Mouse (Mus musculus): ENCODE measurements at regions not wholly inside any gene's neighbourhood (a gene's known extent, or its start where the extent isn't known, plus 50 kb on each side); places are given as distances from the start of the nearest gene placed in this dataset.

GRCm38 (mm10) chr5:113436987-113437386 is 53.1 kb upstream of the Wscd2 start:
- Histone ChIP-seq H3K27ac (ENCODE audit: insufficient read depth, low read depth) (no peak overlapping the region), H3K9me3 (replicated peaks; ENCODE audit: low read length) (no peaks in the 10 kb centered on the region), H3K4me2 (ENCODE audit: insufficient read depth, low read depth, poor library complexity, severe bottlenecking) (no peak overlapping the region), H3K4me1 (ENCODE audit: control insufficient read depth in 1 of 2, insufficient read depth in 2 of 2) (peaks cover 0 to 9% of the 10 kb centered on the region in 2 experiments; a peak in 2 of 4 replicates), H3K79me2 (replicated peaks; ENCODE audit: control insufficient read depth, extremely low read depth, insufficient read depth, poor library complexity, severe bottlenecking) (no peaks in the 10 kb centered on the region), H3K9ac (ENCODE audit: insufficient read depth, low read depth) (no peak overlapping the region), H3K36me3 (replicated peaks in 1 of 2; ENCODE audit: control insufficient read depth in 1 of 2, insufficient read depth in 1 of 2, low read length in 1 of 2) (no peaks in the 10 kb centered on the region), H3K27me3 (replicated peaks) (peaks cover 12% of the 10 kb centered on the region), H3K4me3 (replicated peaks in 1 of 3; ENCODE audit: low read depth in 2 of 3, low read length in 2 of 3, poor library complexity in 1 of 3) (no peak overlapping the region)
- in situ Hi-C loops (cut with MboI; ENCODE audit: low pct_ligation_motif_present, low pct_unique_long_range_greater_than_20kb, low sequenced_read_pairs) (no loop called here), dilution Hi-C loops (cut with MboI; ENCODE audit: extremely low pct_ligation_motif_present, extremely low pct_unique_long_range_greater_than_20kb, low sequenced_read_pairs) (no loop called here)
- no peak for TF ChIP-seq NRF1 (IDR thresholded peaks at IDR 0.05; ENCODE audit: low read depth, low read length)
- no peak for TF ChIP-seq UBTF (IDR thresholded peaks at IDR 0.05; ENCODE audit: low read depth, low read length)
- TF ChIP-seq MAX (IDR thresholded peaks at IDR 0.05; ENCODE audit: low read length): no peak
- no peak for TF ChIP-seq MXI1 (IDR thresholded peaks at IDR 0.05; ENCODE audit: low read depth, low read length)
- no peak for TF ChIP-seq JUN (IDR thresholded peaks at IDR 0.05; ENCODE audit: insufficient read depth, low read depth, low read length)
- no peak for TF ChIP-seq PAX5 (IDR thresholded peaks at IDR 0.05; ENCODE audit: low read length)
- no peak for TF ChIP-seq CHD2 (IDR thresholded peaks at IDR 0.05; ENCODE audit: low read length)
- TF ChIP-seq E2F4 (IDR thresholded peaks at IDR 0.05; ENCODE audit: insufficient replicate concordance, low read depth, low read length): no peak
- TF ChIP-seq ZNF384 (IDR thresholded peaks at IDR 0.05; ENCODE audit: low read depth, low read length): no peak
- no peak for TF ChIP-seq RCOR1 (conservative IDR thresholded peaks at IDR 0.05; ENCODE audit: low read depth, low read length)
- no peak for TF ChIP-seq TBP (conservative IDR thresholded peaks at IDR 0.05; ENCODE audit: low read depth, low read length)
- no peak for TF ChIP-seq IRF4 (IDR thresholded peaks at IDR 0.05; ENCODE audit: low read depth, low read length)
- TF ChIP-seq MYC (IDR thresholded peaks at IDR 0.05; ENCODE audit: low read depth, low read length): no peak
- TF ChIP-seq USF1 (IDR thresholded peaks at IDR 0.05; ENCODE audit: low read depth, low read length): no peak
- TF ChIP-seq MEF2A (IDR thresholded peaks at IDR 0.05; ENCODE audit: borderline replicate concordance, low read depth, low read length): no peak
- no peak for TF ChIP-seq BHLHE40 (IDR thresholded peaks at IDR 0.05; ENCODE audit: low read depth, low read length)
- no peak for TF ChIP-seq CTCF (conservative IDR thresholded peaks at IDR 0.05 in 1 of 2, IDR thresholded peaks at IDR 0.05 in 1 of 2; ENCODE audit: low read depth in 2 of 2, low read length in 2 of 2)
- no peak for TF ChIP-seq ELF1 (IDR thresholded peaks at IDR 0.05; ENCODE audit: low read depth, low read length)
- no peak for TF ChIP-seq CHD1 (IDR thresholded peaks at IDR 0.05; ENCODE audit: low read depth, low read length)
- DNase-seq (ENCODE audit: extremely low read depth): peak; percentile 19

Data from CH12.LX (cell line).